Mouse (Mus musculus) liver (tissue): ENCODE results near the gene Trmt13.
A peak's percentile ranks its signal among the peaks of the same experiment; 100 is the strongest.
"Not testable (repeated sequence)": the region's sequence is repeated elsewhere in the genome, so short reads cannot be mapped to it uniquely, and the experiment has no call there.

Experiments
- DNase-seq: peaks from one replicate; pipeline ENCODE4 v3.0.0-alpha.2; 2020; ENCODE audit warnings: mixed read lengths

The Trmt13 gene

DNA sequence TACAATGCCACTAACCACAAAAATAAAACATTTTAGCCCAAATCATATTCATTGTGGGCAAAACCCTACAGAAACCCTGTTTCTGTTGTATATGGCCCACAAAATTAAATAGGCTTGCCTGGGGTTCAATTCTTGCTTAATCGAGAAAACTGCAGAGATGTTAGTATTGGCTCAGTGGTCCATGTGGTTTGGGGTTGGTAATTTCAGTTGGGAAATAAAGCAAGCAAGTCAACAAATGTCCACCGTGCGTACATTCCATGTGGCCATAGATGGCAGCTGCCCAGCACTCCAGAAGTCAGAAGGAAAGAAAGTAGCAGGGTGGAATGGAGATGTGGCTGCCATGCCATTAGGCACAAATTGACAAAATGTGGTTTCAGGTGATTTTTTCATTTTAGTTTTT, 18.6 kb upstream of the Trmt13 start:
- no peak for DNase-seq

DNA sequence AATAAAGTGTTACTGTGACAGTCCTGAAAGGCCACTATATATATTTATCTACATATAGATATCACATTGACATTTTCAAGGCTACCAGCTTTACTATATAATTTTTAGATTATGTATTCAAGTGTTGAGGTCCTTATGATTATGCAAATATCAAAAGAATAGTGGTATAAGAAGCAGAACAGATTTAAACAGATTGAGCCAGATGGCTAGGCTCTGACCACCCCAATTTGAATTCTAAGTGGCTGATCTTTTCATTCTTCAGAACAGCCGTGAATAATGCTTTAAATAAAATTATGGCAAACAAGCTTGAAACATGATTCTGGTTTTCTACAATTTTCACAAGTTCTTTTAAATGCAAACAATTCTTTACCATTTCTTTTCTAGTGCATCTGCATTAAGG, 17.1 kb upstream of the Trmt13 start:
- no peak for DNase-seq

DNA sequence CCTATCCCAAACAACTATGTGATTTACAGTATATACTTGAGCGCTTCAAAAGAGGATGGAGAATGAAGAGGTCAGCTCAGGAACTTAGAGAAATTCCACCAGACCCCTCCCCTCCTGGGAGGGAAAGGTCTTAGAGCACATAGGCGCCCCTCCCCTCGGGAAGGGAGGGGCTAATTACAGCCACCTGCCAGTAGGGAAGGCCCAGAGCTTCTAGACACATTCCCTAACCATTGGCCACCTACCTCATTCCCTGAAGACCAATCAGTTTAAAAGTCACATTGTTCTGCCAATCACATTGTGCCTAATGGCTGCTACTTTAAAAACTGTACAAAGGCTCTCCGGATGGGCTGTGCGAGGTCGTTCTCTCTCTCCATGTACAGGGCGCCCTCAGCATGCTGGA, 8.3 kb upstream of the Trmt13 start:
- no peak for DNase-seq

DNA sequence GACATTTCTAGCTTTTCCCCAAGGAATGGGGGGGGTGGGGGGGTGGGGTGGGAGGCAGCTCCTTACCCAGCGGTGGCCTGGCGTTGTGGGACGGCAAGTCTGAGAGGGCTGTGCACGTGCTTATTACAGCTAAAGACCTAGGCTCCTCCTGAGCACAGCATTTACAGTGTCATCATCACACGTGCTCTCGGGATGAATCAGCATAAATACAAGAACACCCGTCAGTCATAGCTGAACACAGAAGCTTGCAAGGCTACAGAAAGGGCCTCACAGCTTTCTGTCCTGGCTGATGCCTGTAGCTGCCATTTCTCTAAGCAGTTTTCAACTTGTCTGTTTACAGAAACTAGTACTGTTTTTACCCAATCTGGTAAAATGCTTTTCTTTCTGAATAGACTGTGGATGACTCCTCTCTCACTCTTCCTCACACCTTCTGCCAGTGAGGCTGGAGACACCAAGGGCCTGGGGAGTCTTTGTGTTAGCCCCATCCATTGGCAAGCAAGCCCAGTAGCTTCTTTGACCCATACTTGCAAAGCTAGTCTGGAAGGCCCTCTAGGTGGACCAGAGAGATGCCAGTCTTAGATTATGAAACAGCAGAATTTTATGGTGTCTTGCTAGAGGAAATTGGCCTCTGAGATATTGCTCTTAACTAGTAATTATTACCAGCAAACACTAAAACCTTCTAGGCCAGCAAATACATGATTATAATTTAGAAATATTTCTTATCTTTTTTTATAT, 6.4 kb upstream of the Trmt13 start:
- peak; percentile 45 for DNase-seq

DNA sequence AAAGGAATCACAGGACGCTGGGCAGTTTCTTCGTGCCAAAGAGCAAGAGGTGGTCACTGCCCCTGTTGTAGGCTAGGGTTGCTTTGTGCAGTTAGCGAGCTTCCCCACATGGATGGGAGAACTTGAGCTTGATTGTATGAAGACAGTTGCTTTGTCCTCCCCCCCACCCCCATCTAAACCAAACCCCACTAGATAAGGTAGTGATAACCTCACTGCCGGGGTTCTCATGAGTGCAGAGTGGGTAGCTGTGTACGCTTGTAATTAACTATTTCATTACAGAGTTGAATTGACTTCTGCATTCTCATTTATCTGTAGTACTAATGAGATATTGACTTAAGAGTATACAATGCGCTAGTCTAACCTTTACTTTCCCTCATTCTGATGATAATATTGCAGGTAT, 4.5 kb upstream of the Trmt13 start:
- no peak for DNase-seq

DNA sequence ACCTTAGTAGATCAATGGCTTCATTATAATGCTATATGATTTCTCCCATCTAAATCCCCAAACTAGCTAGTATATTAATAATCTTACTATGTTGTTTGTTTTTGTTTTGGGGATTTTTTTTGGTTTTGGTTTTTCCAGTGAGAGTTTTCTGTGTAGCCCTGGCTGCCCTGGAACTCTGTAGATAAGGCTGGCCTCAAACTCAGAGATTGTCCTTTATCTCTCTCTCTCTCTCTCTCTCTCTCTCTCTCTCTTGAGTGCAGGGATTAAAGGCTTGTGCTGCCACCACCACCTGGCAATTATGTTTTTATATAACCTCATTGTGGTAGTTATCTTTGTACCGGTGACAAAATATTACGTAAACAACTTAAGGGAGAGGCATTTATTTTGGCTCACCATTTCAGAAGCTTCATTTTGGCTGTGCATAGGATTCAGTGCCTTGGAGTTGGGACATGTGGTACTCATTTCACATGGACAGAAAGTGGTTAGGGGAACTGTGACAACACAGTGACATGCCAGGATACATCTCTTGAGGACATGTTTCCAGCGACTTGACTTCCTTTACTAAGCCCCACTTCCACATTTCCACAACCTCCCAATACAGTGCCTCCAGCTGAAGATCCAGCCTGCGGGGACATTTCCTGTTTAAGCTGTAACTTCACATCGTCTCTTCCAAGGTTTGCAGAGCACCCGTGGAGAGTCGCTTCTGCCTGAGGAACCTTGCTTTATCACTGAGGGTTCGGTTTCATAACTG, 1.1 kb upstream of the Trmt13 start:
- no peak for DNase-seq

DNA sequence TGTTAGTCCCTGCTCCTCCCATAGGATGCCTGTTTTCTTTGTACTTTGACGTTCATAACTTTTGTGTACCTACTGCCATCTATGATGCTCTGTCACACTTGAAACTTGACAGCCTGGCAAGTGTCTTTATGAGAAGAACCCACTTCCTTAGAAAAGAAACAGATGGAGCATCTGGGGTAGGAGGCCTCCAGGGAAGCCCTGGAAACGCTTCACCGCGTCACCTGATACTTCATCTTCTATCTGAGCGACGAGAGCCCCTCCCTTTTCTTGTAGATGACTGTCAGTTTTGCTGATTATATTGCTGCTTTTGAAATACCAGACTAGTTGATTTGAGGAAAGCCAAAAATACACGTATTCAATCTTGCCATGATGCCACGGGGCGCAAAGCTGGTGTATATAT, 9.8 kb downstream of the Trmt13 start:
- no peak for DNase-seq

DNA sequence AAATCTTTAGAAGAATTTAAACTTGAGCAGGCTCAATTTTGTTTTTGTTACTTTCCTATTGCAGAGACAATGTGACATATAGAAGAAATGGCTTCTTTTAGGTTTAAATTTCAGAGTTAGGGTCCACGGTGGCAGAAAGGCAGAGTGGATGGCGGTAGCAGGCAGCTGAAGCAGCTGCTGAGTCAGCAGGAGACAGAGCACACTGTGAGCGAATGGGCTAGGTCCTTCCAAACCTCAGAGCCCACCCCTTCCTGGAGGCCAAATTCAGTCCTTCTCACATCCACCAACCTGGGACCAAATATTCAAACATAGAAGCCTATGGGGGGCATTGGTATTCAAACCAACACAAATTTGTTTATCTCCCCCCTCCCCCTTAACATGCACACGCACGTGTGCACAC, 12.6 kb downstream of the Trmt13 start:
- no peak for DNase-seq

DNA sequence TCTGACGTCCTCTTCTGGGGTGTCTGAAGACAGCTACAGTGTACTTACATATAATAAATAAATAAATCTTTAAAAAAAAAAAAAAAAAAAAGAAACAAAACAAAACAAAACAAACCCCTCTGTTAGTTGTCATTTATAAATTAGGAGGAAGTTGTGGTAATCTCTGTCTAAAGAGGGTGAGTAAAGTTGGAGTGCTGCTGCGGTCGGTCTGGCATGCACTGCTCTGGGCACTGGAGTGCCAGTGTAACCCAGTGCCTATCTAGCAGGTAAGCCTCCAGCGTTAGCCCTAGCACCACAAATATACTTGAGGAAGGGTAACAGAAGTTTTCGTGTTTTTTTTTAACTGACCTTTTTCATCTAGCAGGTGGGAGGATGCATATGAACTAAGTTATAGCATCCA, 13.4 kb downstream of the Trmt13 start:
- no peak for DNase-seq

DNA sequence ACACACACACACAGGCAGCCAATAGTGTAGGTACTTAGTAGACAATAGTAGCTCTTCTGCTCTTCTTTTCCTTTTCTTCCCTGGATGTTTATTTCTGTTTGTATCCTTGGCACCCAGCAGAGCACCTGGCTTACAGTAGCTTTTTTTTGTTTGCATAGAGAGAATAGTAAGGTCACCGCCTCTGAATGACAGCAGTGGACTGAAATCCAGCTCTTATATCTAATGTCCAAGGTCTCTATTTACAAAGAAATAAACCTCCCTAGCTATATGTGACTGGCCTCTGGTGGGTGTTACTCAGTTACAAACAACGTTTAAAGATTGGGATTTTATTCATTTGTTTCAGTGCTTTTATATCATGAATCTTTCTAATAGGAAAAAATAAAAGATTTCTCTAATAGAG, 14.7 kb downstream of the Trmt13 start:
- no peak for DNase-seq

DNA sequence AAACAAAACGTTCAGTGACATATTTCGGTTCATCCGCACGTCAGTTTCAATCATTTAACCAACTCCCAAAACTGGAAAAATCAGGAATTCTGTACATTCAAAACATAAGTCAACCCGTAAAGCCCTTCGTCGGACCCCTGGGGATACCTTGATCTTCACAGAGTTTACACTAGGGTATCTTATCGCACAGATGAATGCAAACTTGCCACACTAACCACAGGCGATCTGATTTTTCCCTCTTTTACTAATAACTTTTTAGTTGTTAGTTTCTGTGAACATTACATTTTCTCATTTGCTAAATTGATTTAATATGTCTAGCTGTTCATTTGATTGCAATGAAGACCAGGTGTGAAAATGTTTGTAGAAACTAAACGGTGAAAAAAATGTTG, 18.8 kb downstream of the Trmt13 start:
- DNase-seq, result peak; percentile 11

DNA sequence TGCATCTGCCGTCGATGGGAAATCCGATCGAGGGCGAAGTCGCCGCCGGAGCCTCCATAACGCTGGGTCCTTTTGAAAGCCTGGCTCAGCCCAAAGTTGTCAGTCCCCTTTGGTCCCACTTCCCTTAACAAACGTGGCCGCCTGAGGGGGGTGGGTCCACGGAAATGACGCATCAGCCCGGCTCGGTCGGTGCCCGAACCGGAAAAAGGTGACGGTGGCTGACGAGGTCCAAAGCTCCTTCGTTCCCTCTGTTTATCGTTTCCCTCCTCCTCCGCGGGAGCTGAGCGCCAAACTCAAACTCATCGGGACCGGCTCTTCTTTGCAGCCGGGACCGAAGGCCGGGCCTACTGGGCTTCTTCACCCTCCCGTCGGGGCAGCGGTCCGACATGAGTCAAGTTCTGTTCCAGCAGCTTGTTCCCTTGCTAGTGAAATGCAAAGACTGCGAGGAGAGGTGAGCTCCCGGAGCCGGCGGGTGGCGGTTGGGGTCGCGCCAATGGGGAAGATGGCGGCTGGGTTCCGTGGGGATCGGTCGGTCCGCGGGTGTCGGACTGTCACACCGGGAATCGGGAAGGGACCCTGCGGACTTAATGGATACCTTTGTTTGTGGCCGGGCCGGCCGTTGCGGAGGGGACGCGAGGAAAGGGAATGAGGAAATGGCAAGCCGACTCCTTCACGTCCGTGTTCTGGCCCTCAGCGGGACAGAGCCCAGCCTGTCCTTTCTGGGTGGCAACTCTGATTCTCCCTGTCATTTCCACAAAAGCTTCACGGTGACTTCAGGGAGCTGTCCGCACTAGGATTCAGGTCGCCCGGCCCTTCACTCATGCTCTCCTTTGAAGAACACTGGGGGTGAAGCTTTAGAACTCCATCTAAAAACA, 19.4 kb downstream of the Trmt13 start, which contains the start of gene Sass6:
Gene Sass6, plus strand, starts transcription at position 255 of the 875 bp plus-strand sequence.
- peak; percentile 97 for DNase-seq

DNA sequence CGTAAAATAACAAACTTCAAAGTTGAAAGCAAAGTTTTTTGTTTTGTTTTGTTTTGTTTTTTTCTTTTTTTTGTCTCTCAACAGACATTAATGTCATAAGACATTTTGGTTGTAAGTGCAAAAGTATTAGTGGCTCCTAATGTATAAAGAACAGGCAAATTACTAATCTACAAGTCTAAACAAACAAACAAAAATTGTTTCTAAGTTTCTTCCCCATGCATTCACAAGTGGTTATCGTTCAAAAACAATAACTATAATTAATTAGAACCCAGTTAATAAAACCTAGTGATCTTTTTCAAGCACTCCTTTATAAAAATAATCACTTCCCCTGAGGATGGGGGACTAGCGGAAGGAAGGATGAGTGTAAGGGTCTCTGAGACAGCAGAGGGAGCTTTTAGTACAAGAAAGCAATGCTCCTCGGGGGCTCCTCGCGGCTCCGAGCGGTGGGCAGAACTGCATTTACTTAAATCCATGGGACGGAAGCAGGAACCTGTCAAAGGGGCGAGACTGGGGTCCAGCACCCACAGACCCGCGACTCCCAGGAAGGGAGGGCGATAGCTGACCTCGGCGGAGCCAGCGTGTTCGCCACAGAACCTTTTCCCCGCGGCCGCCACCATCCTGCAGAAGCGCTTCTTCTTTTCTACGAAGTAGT, 20.2 kb downstream of the Trmt13 start:
- DNase-seq, result no peak

DNA sequence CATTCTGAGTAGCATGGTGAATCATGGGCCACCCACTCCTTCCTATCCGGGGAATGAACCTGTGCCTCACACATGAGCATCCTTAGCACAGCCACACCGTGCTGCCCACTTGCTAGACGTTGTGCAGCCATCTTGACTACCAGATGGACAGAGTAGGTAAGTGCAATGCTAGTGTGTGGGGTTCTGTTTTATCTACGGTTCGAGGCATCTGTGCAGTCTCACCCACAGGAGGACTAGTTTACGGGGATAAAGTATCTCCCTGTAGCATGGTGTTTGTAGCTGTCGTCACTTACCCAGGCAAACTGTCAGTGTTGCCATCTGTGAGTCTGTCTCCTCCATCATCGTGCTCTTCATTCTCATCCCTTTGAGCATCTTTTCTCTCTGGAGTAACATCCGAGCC, 32.2 kb downstream of the Trmt13 start:
- no peak for DNase-seq

DNA sequence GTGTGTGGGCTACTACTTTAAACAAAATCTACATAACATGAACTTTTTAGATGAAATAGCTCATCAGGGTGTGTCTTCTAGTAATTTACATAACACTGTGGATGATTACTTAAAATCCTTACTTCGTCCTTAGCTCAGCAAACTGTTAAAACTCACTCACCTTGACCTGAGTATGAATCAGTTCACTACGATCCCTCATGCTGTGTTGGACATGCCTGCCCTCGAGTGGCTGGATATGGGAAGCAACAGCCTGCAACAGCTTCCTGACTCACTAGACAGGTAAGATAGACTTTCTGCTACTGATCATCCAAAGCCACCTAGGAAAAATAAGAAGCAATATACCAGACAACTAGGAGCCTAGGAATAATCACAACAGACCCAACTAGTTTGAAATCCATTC, 37.1 kb downstream of the Trmt13 start:
- DNase-seq, result no peak

DNA sequence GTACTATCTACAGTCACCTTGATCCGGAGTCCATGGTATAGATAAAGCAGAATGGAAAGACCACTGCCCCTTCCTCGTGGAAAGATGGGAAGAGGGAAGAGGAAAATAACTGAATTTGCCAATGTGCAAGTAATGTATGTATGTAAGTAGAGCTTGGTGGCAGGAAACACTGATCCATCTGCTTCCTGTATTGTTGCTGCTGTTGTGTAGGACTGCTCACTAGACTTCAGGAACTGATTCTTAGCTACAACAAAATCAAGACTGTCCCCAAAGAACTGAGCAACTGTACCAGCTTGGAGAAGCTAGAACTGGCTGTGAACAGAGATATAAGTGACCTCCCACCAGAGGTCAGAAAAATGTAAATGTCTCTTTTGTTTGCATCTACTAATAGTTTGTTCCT, 43.8 kb downstream of the Trmt13 start:
- DNase-seq, result no peak

DNA sequence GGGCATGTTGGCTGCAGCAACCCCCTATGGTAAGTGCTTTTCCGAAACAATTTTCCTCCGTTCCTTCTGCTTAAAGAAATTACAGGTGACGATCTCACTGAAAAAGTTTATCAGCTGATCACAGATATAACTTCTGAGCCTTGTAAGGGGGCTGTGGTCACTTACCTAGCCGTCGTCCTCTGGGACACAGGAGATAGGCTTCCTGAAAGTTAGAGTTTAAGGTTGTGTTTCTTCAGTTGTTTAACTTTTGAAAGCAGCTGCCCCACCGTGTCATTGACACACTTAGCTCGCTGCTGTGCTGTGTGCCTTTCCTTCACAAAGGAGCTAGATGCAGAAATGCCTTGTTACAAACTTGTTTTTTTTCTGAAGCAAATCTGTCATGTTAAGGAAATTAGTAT, 51.3 kb downstream of the Trmt13 start:
- peak; percentile 38 for DNase-seq

DNA sequence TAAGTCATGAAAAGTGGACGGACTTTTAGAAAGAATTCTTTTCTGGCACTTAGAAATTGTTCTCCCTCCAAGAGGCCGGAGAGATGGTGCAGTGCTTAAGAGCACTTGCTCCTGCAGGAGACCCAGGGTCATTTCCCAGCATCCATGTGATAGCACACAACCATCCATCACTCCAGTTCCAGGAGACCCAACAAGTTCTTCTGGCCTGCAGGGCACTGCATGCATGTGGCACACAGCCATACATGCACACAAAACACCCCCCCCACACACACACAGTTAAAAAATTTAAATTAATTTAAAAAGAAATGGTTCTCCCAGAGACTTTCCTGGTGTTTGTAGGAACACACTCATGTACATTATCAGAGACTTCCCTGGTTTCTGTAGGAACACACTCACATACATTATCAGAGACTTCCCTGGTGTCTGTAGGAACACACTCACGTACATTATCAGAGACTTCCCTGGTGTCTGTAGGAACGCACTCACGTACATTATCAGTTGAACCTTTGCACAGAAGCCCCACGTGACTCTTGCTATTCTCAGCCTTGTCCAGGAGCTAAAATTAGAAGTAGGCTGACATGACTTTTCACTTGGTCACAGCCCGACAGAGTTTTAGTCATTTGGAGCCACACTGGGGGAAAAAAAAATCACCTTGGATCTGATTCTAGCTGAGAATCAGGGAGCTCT, 51.8 kb downstream of the Trmt13 start, which contains the start of gene Lrrc39:
Gene Lrrc39, plus strand, starts transcription at position 566 of the 687 bp plus-strand sequence.
- DNase-seq, result peak; percentile 77

DNA sequence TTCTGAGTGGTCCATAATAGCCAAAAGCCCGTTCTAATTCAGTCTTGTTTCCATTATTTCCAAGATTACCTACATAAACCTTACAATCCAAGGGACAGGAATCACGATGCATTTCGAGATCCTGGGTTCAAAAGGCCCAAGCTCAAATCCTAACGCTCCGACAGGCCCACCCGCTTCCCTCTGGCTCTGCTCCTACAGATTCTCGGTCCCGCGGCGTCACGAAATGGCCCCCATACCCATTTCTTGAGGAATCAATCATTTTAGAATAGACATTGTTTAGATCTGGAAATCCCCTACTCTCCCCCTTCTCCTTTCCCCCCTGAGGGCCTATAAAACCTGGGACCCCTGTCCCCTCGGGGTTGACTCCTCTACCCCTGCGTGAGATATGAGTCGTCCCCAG, 53.1 kb downstream of the Trmt13 start:
- not testable (repeated sequence) for DNase-seq

DNA sequence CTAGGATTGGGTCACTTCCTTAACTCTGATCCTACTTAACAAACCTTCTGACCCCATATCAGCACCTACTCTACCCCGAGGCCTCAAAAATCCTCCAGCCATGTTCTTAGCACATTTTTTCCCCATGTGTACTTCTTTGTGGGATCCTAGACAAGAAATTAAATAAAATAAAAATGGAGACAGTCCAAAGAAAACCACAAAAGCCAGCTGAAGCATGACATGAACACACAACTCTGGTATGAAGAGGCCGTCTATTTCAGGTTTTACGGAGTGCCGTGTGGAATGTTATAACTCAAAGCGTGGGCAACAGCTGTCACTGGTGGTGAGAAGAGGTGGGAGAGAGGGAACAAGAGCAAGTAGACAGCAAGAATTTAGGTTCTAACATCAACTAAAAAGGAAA, 63.0 kb downstream of the Trmt13 start:
- DNase-seq, result no peak

DNA sequence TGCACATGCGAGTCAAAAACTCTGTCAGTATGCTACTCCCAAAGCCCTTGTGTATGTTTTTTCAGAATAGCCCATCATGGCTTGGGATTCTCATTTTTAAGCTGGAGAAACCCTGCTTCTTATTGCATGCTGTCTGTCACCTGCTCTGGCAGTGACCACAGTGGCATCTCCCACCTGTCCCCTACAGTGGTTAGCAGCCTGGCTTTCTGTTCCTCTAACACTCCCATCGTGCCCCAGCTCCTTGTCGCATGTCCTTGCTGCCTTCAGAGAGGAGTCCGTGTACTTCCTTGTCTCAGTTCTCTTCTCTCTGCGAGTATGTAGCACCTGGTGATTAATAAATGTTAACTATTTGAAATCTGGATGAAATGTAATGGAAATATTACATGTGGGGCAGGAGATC, 67.0 kb downstream of the Trmt13 start:
- DNase-seq, result no peak

DNA sequence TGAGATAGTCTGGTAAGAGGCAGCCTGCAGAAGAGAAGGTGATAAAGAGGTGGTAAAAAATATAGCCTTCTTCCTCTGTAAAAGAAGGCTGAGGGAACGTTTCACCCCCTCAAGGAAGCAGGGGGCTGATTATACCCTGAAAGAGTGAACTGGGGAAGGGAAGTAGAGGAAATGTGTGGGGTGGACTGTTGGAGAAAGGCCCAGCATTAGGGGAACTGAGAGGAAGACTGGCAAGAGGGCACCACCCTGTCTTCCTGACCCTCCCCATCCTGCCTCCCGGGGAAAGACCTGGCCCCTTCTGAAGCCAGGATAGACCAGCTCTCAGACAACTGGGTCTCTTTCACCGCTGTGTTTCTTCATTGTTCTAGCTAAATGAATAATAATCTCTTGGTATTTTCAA, 71.9 kb downstream of the Trmt13 start:
- DNase-seq, result no peak
